Mouse (Mus musculus) kidney, postnatal 25 days (tissue): ENCODE measurements around the gene Ttc4.

ENCODE experiments used
- DNase-seq, 2 experiments: peaks; one replicate each; pipeline ENCODE4 v3.0.0; 2021; ENCODE audit warnings: mixed read lengths in 2 of 2

Gene Ttc4

DNA sequence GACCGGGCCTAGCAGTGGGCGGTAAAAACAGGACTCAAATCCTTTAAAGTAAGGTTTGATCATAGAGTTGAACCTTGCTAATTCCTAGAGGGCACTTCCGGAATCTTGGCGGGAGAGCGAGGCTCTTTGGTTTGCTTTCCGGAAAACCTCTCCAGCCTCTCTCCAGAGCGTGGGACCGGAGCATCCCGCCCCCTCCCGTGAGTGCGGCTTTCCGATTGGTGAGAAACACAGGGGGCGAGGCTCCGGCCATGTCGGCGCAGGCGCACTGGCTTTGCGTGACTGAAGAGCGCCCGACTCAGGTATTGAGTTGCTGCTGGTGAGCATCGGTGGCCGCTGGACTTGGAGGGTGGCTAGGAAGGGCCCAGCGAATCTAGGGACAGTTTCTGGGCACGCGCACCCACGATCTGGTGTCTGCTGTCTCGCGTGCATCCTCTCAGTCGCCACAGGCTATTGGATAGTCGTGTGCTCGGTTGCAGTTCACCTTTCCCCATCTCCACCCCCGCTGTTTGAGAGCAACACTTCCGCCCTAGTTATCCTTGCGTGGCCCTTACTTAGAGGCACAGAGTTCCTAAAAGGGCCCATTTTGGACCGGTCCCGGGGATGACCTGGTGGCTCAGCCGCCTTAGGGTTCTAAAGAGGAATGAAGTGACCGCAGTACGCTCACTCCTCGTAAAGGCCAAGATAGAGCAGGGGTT lies 27.8 kb downstream of the Ttc4 start, which contains the start of gene Pars2:
Pars2 (plus strand) TSS at position 237 of the 695 bp plus-strand sequence.
- peak; percentile 97 to 99 for DNase-seq

DNA sequence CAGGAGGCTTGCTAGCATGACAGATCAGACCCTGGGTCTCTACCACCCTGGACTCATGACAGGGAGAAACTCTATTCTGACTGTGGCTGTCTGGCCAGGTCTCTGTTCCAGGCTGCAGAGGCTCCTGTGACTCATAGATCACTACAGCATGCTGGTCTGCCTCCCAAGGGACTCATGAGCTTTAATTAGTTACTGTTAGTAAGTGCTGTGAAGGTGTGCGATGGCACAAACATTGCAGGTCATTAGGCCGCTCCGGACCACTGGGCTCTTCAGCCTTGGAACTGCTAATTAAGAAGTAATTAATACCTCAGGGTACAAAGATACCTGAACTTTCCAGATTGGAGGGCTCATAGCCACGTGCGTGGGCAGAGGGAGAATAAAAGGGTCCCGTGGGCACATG lies 31.6 kb downstream of the Ttc4 start:
- peak in 1 of 2 experiments; percentile 58 for DNase-seq

DNA sequence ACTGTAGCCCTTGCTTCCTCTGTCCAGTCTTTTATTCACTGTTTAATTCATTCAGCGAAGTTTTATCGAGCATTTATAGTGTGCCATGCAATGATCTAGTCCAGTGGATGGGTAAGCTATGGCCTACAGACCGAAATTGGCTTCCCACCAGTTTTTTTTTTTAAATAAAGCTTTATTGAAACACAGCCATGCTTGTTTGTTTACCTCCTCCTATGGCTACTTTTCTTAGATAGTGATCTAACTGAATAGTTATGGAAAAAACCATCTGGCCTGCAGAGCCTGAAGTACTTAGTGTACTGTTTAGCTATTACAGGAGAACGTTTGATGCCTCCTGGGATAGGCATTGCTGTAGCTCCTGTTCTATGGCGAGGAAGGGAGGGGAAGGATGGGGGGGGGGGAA lies 32.9 kb downstream of the Ttc4 start:
- DNase-seq: no peak

- DNase-seq: no peak
These were observed 34.5 kb downstream of the Ttc4 start for GRCm38 (mm10) chr4:106644218-106644610.

DNA sequence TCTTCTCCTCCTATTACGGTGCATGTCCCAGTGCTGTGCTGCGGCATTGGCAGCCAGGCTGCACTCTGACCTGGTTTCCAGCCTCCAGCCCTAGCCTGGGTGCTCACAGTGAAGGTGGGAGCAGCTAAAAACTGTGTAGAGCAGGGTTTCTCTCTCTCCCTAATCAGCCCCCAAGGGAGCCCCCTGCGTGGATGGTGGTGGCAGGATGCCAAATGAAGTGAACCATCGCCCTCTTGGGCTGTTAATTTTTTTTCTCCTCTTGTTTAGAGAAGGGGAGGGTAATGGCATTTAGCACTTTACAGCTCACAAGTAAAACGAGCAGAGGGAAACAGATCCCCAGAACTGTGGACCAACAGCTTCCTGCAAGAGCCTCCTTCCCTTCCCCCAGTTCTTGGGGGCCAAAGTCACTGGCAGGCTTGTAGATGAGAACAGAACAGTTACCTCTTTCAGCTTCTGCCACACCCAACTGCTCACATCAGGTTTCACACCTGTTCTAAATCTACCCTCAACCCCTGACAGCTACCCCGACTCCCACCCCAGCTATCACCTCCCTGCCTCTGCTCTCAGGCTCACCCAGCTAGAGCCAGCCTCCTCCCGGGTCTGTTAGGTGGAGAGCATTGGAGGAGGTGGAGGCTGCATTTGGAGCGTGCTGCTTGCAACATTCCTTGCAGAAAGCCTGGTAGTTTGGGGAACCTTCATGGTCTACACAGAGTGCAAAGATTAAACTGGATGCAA lies 35.1 kb downstream of the Ttc4 start:
- peak; percentile 52 to 62 for DNase-seq

DNA sequence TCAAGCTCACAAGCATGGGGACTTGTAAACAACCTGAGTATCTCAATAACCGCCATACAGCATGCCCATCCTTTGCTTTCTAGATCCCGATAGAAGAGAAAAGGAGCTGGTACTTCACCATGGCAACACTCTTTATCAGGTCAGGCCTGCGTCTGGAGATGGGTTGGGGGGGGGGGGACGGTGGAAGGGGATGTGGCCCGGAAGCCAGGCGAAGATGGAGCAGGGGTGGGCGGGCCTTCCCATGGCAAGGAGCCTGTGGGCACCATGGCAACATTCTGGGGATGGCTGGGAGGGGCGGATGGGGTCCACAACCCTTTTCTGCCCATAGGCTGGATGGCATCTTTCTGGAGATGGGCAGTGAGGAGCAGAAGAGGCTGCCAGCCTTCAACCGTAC lies 44.7 kb downstream of the Ttc4 start:
- no peak for DNase-seq

GRCm38 (mm10) chr4:106633281-106634085 lies 45.3 kb downstream of the Ttc4 start:
- DNase-seq: no peak

- no peak for DNase-seq
These were observed 46.4 kb downstream of the Ttc4 start for GRCm38 (mm10) chr4:106632313-106632712.

- DNase-seq: peak; percentile 72 to 84
These were observed 48.2 kb downstream of the Ttc4 start for GRCm38 (mm10) chr4:106630333-106631220.

DNA sequence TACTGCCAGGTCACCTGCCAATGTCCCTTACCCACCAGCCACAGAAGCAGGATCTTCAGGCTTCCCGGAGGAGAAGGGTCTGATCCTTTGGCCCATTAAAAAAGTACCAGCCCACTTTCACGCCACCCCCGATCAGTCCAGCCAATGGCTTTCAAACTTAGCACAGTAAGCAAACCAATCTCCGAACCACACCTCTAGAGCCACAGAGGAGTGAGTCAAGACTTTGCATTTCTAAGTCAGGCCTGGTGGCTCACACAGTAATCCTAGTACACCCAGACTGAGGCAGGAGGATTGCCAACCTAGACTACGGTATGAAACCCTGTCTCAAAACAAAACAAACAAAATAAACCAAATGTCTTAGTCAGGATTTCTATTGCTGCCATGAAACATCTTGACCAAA lies 49.4 kb downstream of the Ttc4 start:
- DNase-seq: no peak

DNA sequence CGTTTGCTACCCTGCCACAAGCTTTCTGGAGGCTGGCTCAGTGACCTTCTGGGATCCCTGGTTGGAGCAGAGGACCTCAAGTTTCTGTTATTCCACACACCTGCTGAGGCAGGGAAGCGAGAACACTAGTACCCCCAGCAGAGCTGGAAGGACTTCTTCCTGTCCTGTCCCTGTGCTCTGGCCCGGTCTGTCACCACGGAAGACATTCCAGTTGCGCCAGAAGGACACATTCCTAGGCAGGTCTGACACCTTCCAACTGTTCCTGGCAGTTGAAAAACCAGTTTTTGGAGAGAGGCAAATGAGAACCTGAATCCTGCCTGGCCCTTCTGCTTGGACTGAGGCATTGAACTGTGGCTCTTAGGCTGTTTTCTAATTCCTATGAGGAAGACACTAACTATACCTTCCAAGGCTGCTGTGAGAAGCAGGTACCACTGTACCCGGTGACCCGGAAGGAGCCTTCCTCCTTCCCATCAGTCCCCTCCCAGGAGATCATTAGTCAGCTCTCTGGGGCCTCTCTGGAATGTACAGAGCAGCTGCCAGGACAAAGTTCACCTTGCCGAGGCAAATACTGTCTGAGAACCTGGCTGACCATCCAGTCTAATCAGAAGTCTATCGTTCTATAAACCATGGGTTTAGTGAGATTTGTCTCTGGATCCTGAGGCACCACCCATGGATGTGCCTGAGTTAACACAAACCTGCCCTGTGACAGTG lies 49.9 kb downstream of the Ttc4 start:
- peak; percentile 71 to 85 for DNase-seq

- DNase-seq: peak in 1 of 2 experiments; percentile 43
These were observed 50.9 kb downstream of the Ttc4 start for GRCm38 (mm10) chr4:106627809-106628208.

DNA sequence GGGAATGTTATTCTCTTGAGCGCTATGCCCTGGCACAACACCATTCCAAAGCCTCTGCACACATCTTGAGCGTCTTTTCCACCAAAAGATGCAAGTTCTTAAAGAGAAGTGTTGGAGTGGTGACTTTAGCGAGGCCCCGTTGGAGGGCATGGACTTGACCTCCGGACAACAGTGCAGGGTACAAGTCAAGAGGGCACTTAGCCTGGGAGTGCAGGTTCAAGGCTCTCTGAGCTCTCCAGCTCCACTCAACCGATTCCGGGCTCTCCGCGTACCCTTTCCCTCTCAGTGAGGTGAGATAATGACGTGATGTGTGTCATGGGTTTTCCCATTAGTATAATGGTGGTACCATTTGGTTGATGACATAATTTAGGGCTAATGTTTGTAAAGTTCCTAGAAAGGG lies 54.5 kb downstream of the Ttc4 start:
- no peak for DNase-seq

DNA sequence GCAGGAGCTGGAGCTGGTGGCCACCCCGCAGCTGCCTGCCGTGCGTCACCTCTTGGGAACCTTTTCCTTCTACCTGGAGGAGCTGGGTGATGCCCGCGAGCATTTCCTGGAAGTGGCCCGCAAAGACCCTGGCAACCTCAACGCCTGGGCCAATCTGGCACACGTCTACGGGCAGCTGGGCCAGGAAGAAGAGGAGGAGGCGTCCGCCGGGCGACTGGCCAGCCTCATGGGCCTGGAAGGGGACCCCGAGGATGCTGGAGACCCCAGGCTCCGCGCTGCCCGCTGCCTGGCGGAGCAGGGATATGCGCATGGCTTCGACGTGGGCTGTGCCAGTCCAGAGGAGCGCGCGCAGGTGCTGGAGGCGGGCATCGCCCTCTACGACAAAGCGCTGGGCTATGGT lies 56.0 kb downstream of the Ttc4 start:
- DNase-seq: no peak

DNA sequence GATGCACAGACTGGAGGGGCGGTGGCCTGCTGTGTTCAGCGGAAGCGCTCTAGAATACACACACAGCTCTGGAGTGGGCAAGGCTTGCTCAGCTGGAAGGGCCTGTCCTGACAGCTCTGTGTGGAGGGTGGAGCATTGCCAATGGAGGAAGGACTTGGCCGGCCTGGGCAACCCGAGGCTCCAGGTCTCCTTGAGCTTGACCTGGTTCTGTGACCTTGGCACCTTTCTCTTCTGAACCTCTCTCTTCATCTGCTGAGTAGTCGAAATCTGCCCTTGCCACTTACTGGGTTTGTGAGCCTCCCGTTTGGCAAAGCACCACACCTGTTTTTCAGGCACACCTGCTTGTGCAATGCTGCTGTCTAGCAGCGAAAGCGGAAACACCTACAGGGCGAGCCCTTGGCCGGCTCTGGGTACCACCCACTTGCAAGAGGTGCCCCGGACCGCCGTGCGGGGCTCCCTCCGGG lies 56.7 kb downstream of the Ttc4 start, which contains the start of gene Ttc22:
Ttc22 (plus strand) TSS at position 403 of the 464 bp plus-strand sequence.
- peak; percentile 83 to 90 for DNase-seq

- DNase-seq: peak; percentile 71 to 74
These were observed 57.3 kb downstream of the Ttc4 start for GRCm38 (mm10) chr4:106621428-106621827.

- DNase-seq: no peak
These were observed 59.8 kb downstream of the Ttc4 start for GRCm38 (mm10) chr4:106618898-106619297.

- no peak for DNase-seq
These were observed 61.7 kb downstream of the Ttc4 start, which contains the start of gene Lexm for GRCm38 (mm10) chr4:106617056-106617455. Lexm (minus strand) TSS chr4:106617241.

- no peak for DNase-seq
These were observed 63.1 kb downstream of the Ttc4 start for GRCm38 (mm10) chr4:106615637-106616036.

- no peak for DNase-seq
These were observed 63.9 kb downstream of the Ttc4 start for GRCm38 (mm10) chr4:106614881-106615280.

DNA sequence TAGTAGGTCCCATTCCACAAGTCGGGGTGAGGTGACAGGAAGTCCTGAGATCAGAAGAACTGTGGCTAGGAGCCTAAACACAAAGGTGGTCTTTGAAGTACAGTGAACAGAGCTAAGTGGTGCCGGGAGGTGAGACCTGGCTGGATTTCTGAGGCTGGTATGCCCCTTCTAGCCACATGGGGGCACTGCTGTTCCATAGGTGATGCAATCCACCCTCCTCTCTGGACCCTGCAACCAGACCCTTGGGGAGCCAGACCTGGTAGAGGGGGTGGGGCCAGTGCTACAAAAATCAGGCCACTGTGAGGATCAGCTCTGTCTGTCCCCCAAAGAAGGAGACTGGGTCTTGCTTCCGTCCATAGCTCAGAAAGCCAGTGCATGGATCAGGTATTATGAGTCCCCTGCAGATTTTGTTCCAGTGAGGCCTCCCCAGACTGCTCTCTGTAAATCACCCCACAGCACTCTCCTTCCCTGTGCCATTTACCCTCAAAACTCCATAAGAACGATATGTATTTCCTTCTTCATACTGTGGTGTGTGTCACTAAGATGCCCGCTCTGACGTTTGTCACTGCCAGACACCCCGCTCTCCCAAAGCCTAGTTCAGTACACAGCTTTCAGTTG lies 64.5 kb downstream of the Ttc4 start:
- DNase-seq: peak; percentile 73
